13 mouse cellular contexts compared by ENCODE assay signal in genomic region chr9:20697466-20697865, GRCm38 (mm10). TPM values are rescaled to one million over a fixed set of nuclear protein-coding genes. Genes with fewer than 3 reads are reported as not detected.
DNase-seq lines count a peak whose midpoint lies in the region; ATAC-seq and TF ChIP-seq lines count a peak whose summit lies in the region.
"Had no signal": no experiment of that assay in that cellular context is flagged by ENCODE, and none has a peak within 500 bp of the region (broad histone marks: within the 10 kb centered on the region; RNA-seq: fewer than 3 reads in every experiment).

No protein-coding gene starts in this region.

- no peak overlapping the region for H3K27ac ChIP-seq in embryonic facial prominence, embryonic 14.5 days (replicated peaks; ENCODE audit: low read depth, low read length)
- peak overlapping the region; percentile 63 for H3K27ac ChIP-seq in hindbrain, embryonic 13.5 days
- 0 out of 2 replicates have a peak overlapping the region, but pooled peaks have one; percentile 13 for H3K27ac ChIP-seq in midbrain, embryonic 16.5 days (ENCODE audit: low read length)

- H3K4me3 ChIP-seq in embryonic facial prominence, embryonic 14.5 days (ENCODE audit: low read depth, low read length) = no peak overlapping the region
- H3K4me3 ChIP-seq in hindbrain, embryonic 13.5 days = no peak overlapping the region
- H3K4me3 ChIP-seq in midbrain, embryonic 16.5 days (ENCODE audit: low read depth, low read length) = no peak overlapping the region
- H3K4me3 ChIP-seq: myocyte had no signal

- no peak overlapping the region for H3K9ac ChIP-seq in embryonic facial prominence, embryonic 14.5 days (ENCODE audit: low read depth, low read length)
- H3K9ac ChIP-seq in hindbrain, embryonic 13.5 days = peak overlapping the region; percentile 55
- H3K9ac ChIP-seq in midbrain, embryonic 16.5 days (ENCODE audit: low read depth, low read length) = no peak overlapping the region

- no peaks in the 10 kb centered on the region for H3K9me3 ChIP-seq in embryonic facial prominence, embryonic 14.5 days (ENCODE audit: control insufficient read depth, low read length)
- no peaks in the 10 kb centered on the region for H3K9me3 ChIP-seq in hindbrain, embryonic 13.5 days
- no peaks in the 10 kb centered on the region for H3K9me3 ChIP-seq in midbrain, embryonic 16.5 days (replicated peaks; ENCODE audit: control insufficient read depth, low read length, poor library complexity, severe bottlenecking)

- H3K27me3 ChIP-seq in embryonic facial prominence, embryonic 14.5 days (replicated peaks; ENCODE audit: control insufficient read depth, insufficient read depth, low read length) = peaks cover 18% of the 10 kb centered on the region
- no peaks in the 10 kb centered on the region for H3K27me3 ChIP-seq in hindbrain, embryonic 13.5 days
- no peaks in the 10 kb centered on the region for H3K27me3 ChIP-seq in midbrain, embryonic 16.5 days (ENCODE audit: control insufficient read depth, insufficient read depth, low read depth, low read length)

- ATAC-seq in embryonic facial prominence, embryonic 14.5 days (ENCODE audit: low read depth) = peak; percentile 63
- 0 out of 2 replicates have a peak, but pooled peaks have one; percentile 29 for ATAC-seq in hindbrain, embryonic 13.5 days (ENCODE audit: low FRiP score)
- no peak for ATAC-seq in midbrain, embryonic 16.5 days
- ATAC-seq: lung, postnatal 0 days had no signal

- H3K4me2 ChIP-seq in embryonic facial prominence, embryonic 14.5 days (ENCODE audit: low read depth, low read length) = no peak overlapping the region
- H3K4me2 ChIP-seq in hindbrain, embryonic 13.5 days = no peak overlapping the region
- no peak overlapping the region for H3K4me2 ChIP-seq in midbrain, embryonic 16.5 days (ENCODE audit: low read length)
- H3K4me2 ChIP-seq: liver, embryonic 11.5 days had no signal

- peak; percentile 81 for DNase-seq in brain, embryonic 14.5 days (ENCODE audit: low read depth)
- DNase-seq in embryonic facial prominence, embryonic 14.5 days (ENCODE audit: low spot score) = peak; percentile 42
- no peak for DNase-seq in kidney, postnatal 10 days
- DNase-seq in layer of hippocampus, postnatal 14 days (ENCODE audit: low spot score in 2 of 2) = no peak
- DNase-seq in kidney, adult 18-20 months = no peak
- DNase-seq: gastrocnemius, postnatal 36 days; kidney, postnatal 36 days had no signal

- WGBS in embryonic facial prominence, embryonic 14.5 days = 23% methylated on average over 8 of the region's 8 CpGs
- WGBS in hindbrain, embryonic 13.5 days = 11% methylated on average over 8 of the region's 8 CpGs
- 9% methylated on average over 8 of the region's 8 CpGs for WGBS in midbrain, embryonic 16.5 days

- no peak for TF ChIP-seq POLR2A in brain, embryonic 14.5 days (IDR thresholded peaks at IDR 0.05; ENCODE audit: borderline replicate concordance, extremely low read depth, insufficient read depth, insufficient read length, poor library complexity, severe bottlenecking)

- TF ChIP-seq CTCF in brain, embryonic 14.5 days (IDR thresholded peaks at IDR 0.05; ENCODE audit: borderline replicate concordance, extremely low read depth, insufficient read depth, insufficient read length) = no peak

- no peaks in the 10 kb centered on the region for H3K36me3 ChIP-seq in embryonic facial prominence, embryonic 14.5 days (ENCODE audit: control insufficient read depth, insufficient read depth, low read length)
- H3K36me3 ChIP-seq in hindbrain, embryonic 13.5 days = peaks cover 11% of the 10 kb centered on the region
- H3K36me3 ChIP-seq in midbrain, embryonic 16.5 days (ENCODE audit: control insufficient read depth, insufficient read depth, low read length) = 0 out of 2 replicates have a peak, but pooled peaks cover 5% of the 10 kb centered on the region

- H3K4me1 ChIP-seq in embryonic facial prominence, embryonic 14.5 days (ENCODE audit: control insufficient read depth, insufficient read depth, low read length) = peaks cover 4% of the 10 kb centered on the region; the same call in 1 of the 2 replicates
- peaks cover 50% of the 10 kb centered on the region for H3K4me1 ChIP-seq in hindbrain, embryonic 13.5 days (replicated peaks)
- H3K4me1 ChIP-seq in midbrain, embryonic 16.5 days (ENCODE audit: control insufficient read depth, insufficient read depth, low read length) = peaks cover 17% of the 10 kb centered on the region

RNA-seq across cellular contexts. Expression of gene Pin1, which starts 45.6 kb away (rescaled TPM):
- 34.4 and 41.6 TPM in 2 replicates for polyA plus RNA-seq in brain, embryonic 14.5 days (2012; rRNA removed)
- polyA plus RNA-seq in embryonic facial prominence, embryonic 14.5 days (2014; fragmentation: Nextera tagmentation; extraction: Ambion mirVana) = 46.3 and 48.1 TPM in 2 replicates
- polyA plus RNA-seq in hindbrain, embryonic 13.5 days (2015; fragmentation: Nextera tagmentation; extraction: Ambion mirVana) = 59.8 and 61.5 TPM in 2 replicates
- 61.0 and 61.6 TPM in 2 replicates for polyA plus RNA-seq in midbrain, embryonic 16.5 days (2015; fragmentation: Nextera tagmentation; extraction: Ambion mirVana)
- 10 to 100 TPM; 33.8 to 34.0 TPM for total RNA-seq in layer of hippocampus, postnatal 14 days (2021)

RNA-seq across cellular contexts. Expression of gene Olfm2, which starts 48.7 kb away (rescaled TPM):
- 139 and 162 TPM in 2 replicates for polyA plus RNA-seq in brain, embryonic 14.5 days (2012; rRNA removed)
- polyA plus RNA-seq in embryonic facial prominence, embryonic 14.5 days (2014; fragmentation: Nextera tagmentation; extraction: Ambion mirVana) = 9.2 and 9.7 TPM in 2 replicates
- 133 and 145 TPM in 2 replicates for polyA plus RNA-seq in hindbrain, embryonic 13.5 days (2015; fragmentation: Nextera tagmentation; extraction: Ambion mirVana)
- polyA plus RNA-seq in midbrain, embryonic 16.5 days (2015; fragmentation: Nextera tagmentation; extraction: Ambion mirVana) = 225 and 251 TPM in 2 replicates
- 10 to 100 TPM; 73.0 to 73.1 TPM for total RNA-seq in layer of hippocampus, postnatal 14 days (2021)
- total RNA-seq: common myeloid progenitor, adult 5-6 weeks had no signal

RNA-seq across cellular contexts. Expression of gene Fbxl12, which starts 52.9 kb away (rescaled TPM):
- 34.7 and 40.0 TPM in 2 replicates for polyA plus RNA-seq in brain, embryonic 14.5 days (2012; rRNA removed)
- 11.5 and 14.3 TPM in 2 replicates for polyA plus RNA-seq in embryonic facial prominence, embryonic 14.5 days (2014; fragmentation: Nextera tagmentation; extraction: Ambion mirVana)
- 18.2 and 19.1 TPM in 2 replicates for polyA plus RNA-seq in hindbrain, embryonic 13.5 days (2015; fragmentation: Nextera tagmentation; extraction: Ambion mirVana)
- polyA plus RNA-seq in midbrain, embryonic 16.5 days (2015; fragmentation: Nextera tagmentation; extraction: Ambion mirVana) = 13.8 and 14.7 TPM in 2 replicates
- 10 to 100 TPM; 17.9 to 18.9 TPM for total RNA-seq in layer of hippocampus, postnatal 14 days (2021)

RNA-seq across cellular contexts. Expression of gene Ubl5, which starts 54.8 kb away (rescaled TPM):
- polyA plus RNA-seq in brain, embryonic 14.5 days (2012; rRNA removed) = 360 and 463 TPM in 2 replicates
- 332 and 354 TPM in 2 replicates for polyA plus RNA-seq in embryonic facial prominence, embryonic 14.5 days (2014; fragmentation: Nextera tagmentation; extraction: Ambion mirVana)
- polyA plus RNA-seq in hindbrain, embryonic 13.5 days (2015; fragmentation: Nextera tagmentation; extraction: Ambion mirVana) = 500 and 520 TPM in 2 replicates
- 444 and 482 TPM in 2 replicates for polyA plus RNA-seq in midbrain, embryonic 16.5 days (2015; fragmentation: Nextera tagmentation; extraction: Ambion mirVana)
- total RNA-seq in layer of hippocampus, postnatal 14 days (2021) = 100 to 1,000 TPM; 310 to 314 TPM

Comparison
In these comparisons a context has a peak if more than half of its experiments do, and no peak if none do; other contexts are left out.
1. DNase-seq: peak in brain, embryonic 14.5 days (single experiment) and embryonic facial prominence, embryonic 14.5 days (single experiment); none in kidney, postnatal 10 days (single experiment), layer of hippocampus, postnatal 14 days (0 of 2) and kidney, adult 18-20 months (single experiment).
2. RNA of gene Olfm2, which starts 48.7 kb away (polyA plus RNA-seq): 225 to 251 TPM in midbrain, embryonic 16.5 days, 139 to 162 TPM in brain, embryonic 14.5 days and 133 to 145 TPM in hindbrain, embryonic 13.5 days; 9.2 to 9.7 TPM in embryonic facial prominence, embryonic 14.5 days; every median in the first group is over 10 times any median in the second.